Mouse (Mus musculus): ENCODE data around the gene 5530401A14Rik.
A peak's percentile ranks its signal among the peaks of the same experiment; 100 is the strongest.

Gene 5530401A14Rik

GRCm38 (mm10) chr11:81860250-81860972, at the start of gene 5530401A14Rik:
Gene 5530401A14Rik, plus strand, starts transcription at chr11:81860673.
- DNase-seq (ENCODE audit: low spot score in 2 of 2) = peak; percentile 22 to 40

- DNase-seq (ENCODE audit: low spot score in 2 of 2) = peak in 1 of 2 experiments; percentile 35
Measured at GRCm38 (mm10) chr11:81814816-81815215, 45.7 kb upstream of the 5530401A14Rik start.

DNA sequence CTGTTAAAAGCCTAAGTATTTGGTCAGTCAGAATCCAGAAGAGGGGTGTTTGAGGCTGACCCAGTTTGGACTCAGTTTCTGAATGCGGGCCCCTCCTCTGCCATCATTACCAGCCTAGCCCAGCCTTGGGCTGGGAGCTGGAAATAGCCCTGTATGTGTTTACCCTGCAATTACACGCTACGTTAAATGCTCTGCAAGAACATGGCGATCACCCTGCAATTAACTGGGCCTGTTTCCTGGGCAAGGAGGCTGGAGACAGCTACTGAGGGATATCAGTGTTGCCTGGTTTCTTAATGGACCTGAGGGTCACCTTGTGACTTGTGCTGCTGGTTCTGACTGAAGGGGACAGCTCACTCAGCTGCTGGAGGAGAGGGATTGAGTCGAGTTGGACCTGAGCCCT, 43.9 kb upstream of the 5530401A14Rik start:
- no peak for DNase-seq (ENCODE audit: low spot score in 2 of 2)

GRCm38 (mm10) chr11:81832381-81832780, 28.1 kb upstream of the 5530401A14Rik start:
- no peak for DNase-seq (ENCODE audit: low spot score in 2 of 2)

- no peak for DNase-seq (ENCODE audit: low spot score in 2 of 2)
Measured at GRCm38 (mm10) chr11:81838426-81838825, 22.0 kb upstream of the 5530401A14Rik start.

GRCm38 (mm10) chr11:81841001-81841400, 19.5 kb upstream of the 5530401A14Rik start:
- no peak for DNase-seq (ENCODE audit: low spot score in 2 of 2)

GRCm38 (mm10) chr11:81845010-81845685, 15.3 kb upstream of the 5530401A14Rik start:
- DNase-seq (ENCODE audit: low spot score in 2 of 2) = no peak

- DNase-seq (ENCODE audit: low spot score in 2 of 2) = no peak
Measured at GRCm38 (mm10) chr11:81845686-81846036, 14.8 kb upstream of the 5530401A14Rik start.

DNA sequence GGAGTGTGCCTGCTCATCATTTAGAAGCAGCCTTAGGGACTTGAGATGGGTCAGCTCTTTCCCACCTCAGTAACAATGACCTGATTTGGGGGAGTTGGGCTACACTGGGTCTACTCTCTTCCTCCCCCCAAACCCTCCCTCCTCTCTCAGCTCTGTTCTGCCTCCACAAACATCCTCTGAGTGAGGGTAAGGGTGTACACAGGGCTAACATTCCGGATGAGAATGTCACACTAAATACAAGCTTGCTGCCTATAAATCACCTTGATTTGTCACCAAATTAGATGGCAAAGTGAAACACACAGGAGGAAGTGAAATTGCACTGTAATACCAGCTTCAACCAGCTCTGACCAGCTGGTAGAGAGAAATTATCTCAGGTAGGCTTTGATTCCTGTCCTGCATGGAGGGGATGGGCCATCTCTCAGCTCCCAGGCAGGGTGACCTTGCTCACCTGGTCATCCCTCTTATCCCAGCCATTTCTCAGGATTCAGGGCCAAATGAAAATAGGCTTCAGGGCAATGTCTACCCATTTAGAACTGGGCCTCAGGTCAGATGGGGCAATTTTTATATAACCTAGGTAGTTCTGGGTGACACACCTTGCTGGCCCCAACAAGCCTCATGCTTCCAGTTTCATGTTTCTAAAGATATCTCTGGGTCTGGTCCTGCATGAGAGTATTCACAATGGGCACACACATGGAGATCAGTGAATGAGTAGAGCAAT, 12.5 kb upstream of the 5530401A14Rik start:
- no peak for DNase-seq (ENCODE audit: low spot score in 2 of 2)

DNA sequence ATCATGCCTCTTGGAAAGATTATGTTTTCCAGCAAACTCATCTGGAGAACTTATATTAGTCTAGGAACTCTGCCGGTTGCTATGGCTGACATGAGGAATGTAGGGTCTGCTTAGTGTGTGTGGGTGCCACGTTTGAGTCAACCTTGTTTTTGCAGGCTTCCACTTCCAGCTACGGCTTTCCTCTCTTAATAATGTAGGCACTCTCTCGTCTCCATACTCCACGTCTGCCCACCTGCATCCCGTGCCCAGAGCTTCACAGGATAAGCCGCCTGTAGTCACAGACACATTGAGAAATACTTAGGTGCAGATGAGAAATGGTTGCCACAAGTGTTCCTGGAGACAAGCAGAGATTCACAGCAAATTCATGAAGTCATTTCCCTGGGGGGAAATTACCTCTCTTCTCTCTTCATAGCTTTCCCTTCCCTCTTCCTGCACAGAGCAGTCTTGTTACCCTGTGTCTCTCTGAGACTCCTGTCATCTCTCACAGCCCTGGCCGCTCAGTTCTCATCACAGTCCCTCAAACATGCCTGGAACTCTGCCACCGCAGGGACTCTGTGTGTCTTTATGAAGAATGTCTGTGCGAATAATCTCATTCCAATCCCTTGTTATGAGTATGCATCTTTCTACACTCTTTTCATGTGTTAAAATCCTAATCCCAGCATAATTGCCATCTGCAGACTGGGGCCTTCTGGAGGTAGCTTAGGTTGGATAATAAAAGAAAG, 5.3 kb downstream of the 5530401A14Rik start:
- no peak for DNase-seq (ENCODE audit: low spot score in 2 of 2)

- DNase-seq (ENCODE audit: low spot score in 2 of 2) = no peak
Measured at GRCm38 (mm10) chr11:81871506-81872213, 11.2 kb downstream of the 5530401A14Rik start.

DNA sequence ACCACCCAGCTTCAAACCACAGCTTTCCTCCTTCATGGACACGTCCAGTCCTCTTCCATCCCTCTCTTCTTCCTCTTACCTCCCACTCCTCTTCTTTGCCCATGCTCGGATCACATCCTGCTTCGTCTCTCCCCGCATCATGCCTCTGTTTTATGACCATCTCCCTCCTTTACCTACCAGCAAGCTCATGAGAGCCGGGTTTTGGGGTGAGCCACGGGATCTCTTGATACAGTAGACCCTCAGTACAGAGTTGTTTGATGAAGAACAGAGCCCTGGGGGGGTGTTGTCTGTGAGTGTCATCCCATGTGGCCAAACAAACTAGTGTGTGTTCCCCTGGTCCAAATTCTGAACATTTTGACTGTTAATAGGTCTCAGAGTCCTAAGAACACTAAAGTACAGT, 36.0 kb downstream of the 5530401A14Rik start:
- DNase-seq (ENCODE audit: low spot score in 2 of 2) = no peak

DNA sequence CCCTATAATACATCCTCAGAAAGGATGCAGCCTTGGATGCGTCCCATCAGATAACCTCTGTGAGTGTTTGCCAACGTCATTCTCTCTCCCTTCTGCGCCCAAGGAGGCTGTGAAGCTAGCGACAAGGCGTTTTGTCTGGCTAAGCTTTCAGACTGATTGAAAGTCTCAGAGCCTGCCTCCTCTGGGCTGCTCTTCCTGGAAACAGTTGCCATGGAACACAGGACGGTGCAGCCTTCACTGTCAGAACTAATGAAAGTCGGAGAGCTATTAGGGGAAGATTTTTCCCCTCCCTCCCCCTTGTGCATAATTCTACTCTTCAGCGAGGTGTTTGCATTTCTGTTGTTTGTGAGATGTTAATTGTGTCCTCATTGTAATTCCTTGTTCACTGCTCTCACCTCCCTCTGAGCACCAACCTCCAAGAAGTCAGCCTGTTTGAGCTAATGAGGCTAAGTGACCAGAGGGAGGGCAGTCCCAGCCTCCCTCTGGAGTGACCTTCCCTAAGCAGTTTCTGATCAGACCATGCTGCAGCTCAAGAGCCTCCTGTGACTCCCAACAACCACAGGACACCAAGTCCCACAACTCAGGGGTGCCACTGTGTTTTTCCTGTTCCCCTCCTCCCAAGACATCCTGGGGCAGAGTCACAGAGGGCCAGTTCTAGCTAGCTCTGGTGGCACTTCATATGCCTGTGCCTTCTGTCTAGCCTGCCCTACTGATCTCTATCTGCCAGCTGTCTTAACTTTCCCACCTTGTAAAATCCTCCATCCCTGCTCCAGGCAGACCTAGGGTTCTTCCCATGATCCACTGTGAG, 37.3 kb downstream of the 5530401A14Rik start:
- DNase-seq (ENCODE audit: low spot score in 2 of 2) = peak; percentile 41 to 42

DNA sequence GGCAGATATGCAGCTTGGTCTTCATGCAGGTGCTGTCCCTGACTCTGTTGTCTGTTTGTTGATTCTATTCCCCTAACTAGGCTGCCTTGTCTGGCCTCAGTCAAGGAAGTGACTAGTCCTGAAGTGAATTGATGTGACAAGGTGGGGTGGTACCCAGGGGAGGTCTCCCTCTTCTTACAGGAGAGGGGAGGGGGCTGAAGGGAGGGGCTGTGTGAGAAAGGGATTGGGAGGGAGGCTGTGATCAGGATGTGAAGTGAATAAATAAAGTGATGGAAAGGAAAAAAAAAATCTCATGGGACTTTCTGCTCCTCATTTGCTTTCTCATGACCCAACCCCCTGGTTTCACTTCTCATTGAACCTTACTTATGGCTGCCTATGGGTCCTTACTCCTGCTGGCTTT, 41.8 kb downstream of the 5530401A14Rik start:
- DNase-seq (ENCODE audit: low spot score in 2 of 2) = no peak

DNA sequence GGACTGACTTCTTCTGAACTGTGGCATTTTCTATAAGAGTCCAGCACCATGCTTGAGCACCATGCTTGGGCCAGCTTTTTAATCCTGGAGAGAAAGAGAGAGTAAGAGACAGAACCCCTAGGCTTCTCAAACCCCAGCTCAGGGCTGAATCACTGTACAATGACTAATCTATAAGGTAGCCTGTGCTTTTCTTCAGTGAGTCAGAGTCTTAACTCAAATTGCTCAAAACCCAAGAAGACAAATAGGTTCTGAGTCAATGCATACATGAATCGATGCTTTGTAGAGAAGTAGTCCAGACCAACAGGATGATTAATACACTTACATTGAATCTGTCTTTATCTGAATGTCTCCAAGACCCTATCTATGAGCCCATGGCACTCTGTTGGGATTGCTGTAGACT, 48.3 kb downstream of the 5530401A14Rik start:
- no peak for DNase-seq (ENCODE audit: low spot score in 2 of 2)

- DNase-seq (ENCODE audit: low spot score in 2 of 2) = no peak
Measured at GRCm38 (mm10) chr11:81909397-81909894, 49.0 kb downstream of the 5530401A14Rik start.

DNA sequence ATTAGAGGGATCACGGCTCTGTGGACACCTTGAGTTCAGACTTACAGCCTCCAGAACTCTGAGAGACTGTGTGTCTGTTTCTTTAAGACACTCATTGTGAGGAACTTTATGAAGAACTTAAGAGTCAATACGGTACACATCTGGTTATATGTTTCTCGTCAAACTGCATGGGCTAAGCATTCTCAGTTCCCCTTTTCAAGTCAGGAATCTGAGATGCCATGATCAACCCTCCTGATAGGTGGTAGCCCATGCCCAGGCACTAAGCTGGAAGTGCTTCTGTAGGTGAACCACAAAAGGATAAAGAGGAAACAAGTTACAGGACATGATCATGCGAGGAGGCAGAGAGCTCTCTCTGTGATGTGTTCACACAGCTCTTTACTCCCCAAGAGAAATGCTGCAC, 52.6 kb downstream of the 5530401A14Rik start:
- DNase-seq (ENCODE audit: low spot score in 2 of 2) = no peak

GRCm38 (mm10) chr11:81915501-81915900, 55.0 kb downstream of the 5530401A14Rik start:
- no peak for DNase-seq (ENCODE audit: low spot score in 2 of 2)

- no peak for DNase-seq (ENCODE audit: low spot score in 2 of 2)
Measured at GRCm38 (mm10) chr11:81923096-81923495, 62.6 kb downstream of the 5530401A14Rik start.

GRCm38 (mm10) chr11:81923626-81924025, 63.2 kb downstream of the 5530401A14Rik start:
- DNase-seq (ENCODE audit: low spot score in 2 of 2) = no peak

All from frontal cortex, postnatal 10 days (tissue).